Mouse (Mus musculus): ENCODE results near the gene Epdr1.

Gene Epdr1

DNA sequence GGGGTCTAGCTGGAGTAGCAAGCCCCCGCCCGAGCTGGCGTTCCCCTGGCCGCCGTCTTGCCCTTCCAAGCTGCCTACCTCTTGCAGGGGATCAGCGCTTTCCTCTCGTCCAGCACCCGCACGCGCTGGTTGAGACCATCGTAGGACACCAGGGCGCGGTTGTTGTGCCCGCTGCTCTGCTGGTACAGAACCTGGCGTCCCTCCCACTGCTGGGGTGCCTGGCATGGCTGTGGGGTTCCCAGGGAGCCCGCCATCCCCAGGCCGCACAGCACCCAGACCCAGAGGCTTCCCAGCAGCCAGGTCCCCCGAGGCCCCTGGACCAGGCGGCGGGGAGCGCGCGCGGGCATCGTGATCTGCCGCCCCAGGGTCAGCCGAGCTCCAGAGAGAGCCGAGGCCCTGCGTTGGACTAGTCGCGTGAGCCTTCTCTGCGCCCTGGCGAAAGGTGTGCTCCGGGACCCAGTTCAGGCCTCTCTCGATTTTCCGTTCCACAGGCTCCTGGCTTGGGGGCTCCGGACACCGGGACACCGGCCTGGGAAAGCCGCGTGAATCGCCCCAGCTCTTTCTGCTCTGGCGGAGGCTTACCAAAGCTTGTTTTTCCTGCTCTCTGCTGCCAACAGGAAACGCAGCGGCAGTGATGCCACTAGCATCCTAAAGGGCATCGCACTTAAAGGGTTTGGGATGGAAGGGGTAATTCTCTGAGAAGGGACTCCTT, at the start of gene Epdr1:
TSS of gene Epdr1 (minus strand) at position 712 of the 712 bp plus-strand sequence.
- DNase-seq (ENCODE audit: low spot score in 2 of 2) = peak; percentile 41 to 73

DNA sequence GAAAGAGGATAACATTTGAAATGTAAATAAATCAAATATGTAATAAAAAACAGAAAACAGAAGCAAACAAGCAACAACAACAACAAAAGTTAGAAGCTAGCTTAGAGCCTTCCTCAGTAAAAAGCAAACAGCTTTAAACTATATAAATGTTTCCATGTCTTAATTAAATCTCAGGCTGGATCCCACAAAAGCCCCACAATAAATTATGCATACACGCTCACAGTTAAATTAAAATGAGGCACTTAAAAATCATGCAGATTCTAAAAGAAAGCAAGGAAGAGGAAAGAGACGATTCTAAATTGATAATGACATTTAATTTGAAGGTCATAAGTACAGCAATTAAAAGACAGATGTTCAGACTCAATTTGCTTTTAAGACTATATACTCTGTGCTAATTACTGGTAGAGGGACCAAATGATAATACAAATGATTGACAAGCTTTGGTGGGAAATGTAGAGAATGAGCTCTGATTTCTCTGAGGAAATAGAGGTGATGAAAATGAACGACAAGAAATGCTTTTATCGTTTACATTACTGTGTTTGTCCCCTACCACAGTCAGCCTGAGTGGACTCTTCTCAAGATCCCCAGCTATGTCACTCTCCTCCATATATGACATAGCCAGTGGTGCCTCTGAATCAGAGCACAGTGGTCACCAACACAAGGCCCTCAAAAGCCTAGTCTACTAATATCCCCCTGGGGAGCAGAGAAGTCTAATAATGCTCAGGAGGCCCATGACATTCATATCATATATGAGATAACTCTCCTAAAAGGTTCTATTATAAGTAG, 48.8 kb upstream of the Epdr1 start:
- no peak for DNase-seq (ENCODE audit: low spot score in 2 of 2)

DNA sequence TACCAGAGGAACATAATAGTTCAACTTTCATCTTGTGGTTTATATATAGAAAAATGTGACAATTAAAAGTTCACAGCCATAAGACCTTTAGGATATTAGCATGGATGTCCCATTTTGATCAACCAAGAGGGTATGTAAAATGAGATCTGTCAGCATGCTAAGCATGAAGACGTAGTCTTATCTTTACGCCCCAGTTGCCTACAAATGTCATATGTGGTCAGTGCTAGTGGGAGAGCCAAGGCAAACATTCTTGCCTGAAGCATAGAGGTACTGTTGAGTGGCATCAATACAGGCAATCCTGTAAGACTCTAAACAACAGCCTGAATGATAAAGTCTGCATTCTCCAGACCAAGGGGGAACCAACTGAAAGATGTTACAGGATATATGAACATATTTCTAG, 32.7 kb upstream of the Epdr1 start:
- no peak for DNase-seq (ENCODE audit: low spot score in 2 of 2)

DNA sequence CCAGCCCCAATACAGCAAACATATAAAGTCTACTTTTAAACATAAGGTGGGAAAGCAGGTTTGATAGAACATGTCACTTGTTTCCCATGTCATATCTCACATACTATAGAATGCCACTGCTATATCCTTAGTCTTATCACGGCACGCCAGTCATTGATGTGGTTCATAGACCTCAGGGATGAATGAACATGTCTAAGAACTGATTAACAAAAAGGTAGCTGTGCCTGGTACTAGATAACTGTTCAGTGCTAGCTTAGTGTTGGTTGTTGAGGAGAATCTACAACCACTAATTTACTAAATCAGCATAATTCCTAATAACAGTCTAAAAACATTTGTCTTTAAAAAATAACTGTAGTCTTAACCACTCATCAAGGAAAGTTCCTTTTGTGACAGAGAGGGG, 30.1 kb upstream of the Epdr1 start:
- DNase-seq (ENCODE audit: low spot score in 2 of 2) = no peak

DNA sequence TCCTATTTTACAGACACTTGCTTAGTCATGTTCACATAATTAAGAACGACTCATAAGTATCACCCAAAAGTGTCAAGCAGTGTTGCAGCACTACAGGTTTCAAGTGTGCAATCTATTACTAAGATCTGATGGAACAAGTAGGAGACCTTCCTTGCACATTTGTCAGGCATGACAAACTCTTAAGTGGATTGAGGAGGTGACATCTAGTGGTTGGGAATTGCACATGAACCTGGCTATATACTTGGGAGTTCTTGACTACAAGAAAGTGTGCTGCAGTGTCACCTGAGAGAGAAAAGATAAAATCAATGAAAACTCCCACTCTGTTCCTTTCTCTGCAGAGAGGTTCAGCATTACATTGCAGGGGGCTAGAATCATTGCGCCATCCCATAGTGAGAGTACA, 24.5 kb upstream of the Epdr1 start:
- no peak for DNase-seq (ENCODE audit: low spot score in 2 of 2)

DNA sequence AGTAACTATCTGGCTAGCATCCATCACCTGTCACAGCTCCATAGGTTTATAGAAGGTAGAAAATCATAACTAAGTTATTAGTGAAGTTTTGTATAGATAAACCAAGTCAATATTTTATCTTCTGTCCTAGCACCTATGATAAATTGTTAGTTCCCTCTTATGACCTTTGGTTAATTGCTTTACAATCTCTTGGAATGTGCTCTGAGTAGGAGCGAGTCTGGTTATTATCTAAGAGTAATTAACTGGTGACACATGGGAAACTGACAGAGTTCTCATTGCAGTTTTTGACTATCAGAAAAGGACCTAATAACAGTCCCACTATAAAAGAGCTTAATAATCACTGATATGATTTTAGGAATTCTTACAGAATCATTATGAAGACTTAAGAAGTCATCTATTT, 23.8 kb upstream of the Epdr1 start:
- DNase-seq (ENCODE audit: low spot score in 2 of 2) = no peak

DNA sequence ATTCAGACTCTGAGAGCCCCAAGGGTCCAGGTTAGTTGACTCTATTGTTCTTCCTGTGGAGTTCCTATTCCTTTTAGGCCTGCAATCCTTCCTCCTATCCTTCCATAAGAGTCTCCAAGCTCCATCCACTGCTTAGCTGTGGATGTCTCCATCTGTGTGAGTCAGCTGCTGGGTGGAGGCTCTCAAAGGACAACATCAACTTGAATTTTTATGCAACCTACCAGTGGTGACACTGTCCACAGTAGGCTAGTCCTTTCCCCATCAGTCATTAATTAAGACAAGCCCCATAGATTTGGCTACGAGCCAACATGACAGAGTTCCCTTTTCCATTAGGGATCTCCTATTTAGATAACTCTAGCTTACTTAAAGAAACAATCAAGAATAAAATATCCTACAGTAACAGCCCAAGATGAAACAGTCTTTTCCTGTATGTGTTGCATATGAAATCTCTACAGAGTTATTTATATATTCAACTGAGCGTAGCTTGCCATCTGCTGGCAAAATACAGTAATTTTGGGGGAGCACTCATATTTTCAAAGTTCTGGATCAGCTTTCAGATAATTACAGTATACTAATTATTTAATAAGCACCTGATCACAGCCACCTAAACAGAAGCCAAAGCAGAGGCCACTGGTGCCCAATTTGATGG, 20.6 kb upstream of the Epdr1 start:
- DNase-seq (ENCODE audit: low spot score in 2 of 2) = no peak

DNA sequence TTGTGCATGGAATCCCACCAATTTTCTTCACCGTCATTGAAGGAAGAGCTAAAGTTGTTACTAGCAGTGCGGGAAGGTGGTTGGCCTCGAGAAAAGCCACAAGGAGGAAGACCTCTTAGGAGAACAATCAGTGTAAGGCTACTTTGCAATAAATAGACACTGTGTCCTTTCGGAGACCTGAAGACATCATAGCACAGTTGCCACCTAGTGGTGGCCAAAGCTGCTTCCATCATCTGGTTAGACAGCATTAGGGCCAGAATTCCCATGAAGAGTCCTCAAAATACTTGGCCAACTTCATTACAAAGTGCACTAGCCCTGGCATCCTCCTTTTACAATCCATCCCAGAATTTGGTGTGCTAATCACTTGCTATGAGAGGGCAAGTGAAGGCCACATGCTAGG, 16.4 kb upstream of the Epdr1 start:
- DNase-seq (ENCODE audit: low spot score in 2 of 2) = no peak

DNA sequence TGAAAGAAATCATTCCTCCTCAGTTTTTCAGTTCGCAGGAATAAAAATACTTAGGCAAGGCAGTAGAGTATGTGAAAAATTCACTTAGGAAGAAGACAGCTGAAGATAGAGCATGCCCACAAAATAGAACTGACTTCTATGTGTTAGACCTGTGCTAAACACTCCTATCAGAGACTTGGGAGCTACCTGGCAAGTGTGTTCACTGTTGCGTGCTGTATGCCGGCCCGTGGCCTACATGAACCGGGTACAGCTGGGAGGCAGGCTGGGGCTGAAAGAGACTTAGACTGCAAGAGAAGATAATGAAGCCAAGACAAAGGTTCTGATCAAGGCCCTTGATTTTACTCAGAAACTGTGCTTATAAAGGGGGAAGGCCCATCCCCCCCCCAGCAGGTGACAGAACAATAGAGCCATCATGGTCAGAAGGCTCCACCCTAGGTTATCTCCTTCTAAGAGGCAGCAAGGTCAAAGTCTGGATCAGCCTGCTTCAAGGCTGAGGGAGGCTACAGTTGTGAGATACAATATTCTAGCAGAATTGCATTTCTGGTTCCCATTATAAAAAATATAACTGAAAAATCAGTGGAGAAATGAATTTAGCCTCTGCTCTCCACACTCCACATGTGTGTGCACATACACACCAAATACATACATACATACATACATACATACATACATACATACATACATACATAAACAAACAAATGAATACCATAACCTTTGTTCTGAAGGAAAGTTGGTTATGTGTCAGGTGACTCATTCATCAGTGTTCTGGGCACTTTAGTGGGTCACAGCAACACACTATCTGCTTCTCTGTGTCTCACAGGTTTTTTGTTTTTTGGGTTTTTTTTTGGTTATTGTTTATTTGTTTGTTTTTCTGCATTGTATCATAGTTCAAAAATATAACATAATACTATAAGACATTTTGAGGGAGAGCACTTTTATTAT, 11.3 kb upstream of the Epdr1 start:
- no peak for DNase-seq (ENCODE audit: low spot score in 2 of 2)

DNA sequence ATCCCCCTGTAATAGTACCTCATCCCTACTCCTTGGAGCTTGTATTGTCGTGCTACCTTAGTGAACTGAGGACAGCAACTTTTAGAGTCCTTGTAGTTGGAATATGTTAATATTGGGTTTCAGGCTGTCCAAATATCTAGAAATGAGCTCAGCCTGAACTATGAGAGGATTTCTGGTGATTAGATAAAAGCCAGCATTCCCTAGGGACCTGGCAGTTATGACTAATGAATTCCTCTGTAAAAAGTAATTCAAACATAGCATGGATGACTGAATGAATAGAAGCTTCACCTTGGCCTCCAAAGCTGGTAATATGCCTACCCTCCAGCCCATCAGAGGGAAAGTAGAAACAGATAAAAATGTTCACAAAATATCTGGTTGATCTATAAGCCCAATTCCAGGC, 6.7 kb upstream of the Epdr1 start:
- DNase-seq (ENCODE audit: low spot score in 2 of 2) = no peak

DNA sequence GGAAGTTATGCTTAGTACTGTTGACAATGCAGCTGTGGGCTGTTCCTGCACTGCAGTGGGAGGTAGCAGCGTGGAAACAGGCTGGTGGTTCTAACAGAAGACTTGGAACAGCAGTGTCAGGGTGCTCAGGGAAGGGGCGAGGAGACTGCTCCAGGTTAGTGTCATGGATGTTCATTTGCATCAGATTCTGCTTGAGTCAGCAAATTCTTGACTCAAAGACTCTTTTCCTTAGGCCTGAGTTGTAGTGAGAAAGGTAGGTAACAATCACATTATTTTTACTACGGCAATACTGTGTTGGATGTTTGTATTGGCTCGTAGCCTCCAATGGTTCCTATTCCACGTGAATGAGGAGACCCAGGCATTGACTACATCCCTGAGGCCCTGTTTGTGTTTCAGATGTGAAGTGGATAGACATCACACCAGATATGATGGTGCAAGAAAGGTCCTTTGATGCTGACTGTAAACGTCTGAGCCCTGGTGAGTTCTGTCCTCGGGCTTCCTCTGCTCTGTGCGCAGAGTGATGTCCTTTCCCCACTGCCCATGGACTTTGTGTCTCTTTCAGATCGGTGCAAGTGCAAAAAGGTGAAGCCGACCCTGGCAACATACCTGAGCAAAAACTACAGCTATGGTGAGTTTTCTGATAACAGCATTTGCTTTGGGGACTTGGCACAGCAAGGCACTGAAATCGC, 5.0 kb upstream of the Epdr1 start:
- no peak for DNase-seq (ENCODE audit: low spot score in 2 of 2)

DNA sequence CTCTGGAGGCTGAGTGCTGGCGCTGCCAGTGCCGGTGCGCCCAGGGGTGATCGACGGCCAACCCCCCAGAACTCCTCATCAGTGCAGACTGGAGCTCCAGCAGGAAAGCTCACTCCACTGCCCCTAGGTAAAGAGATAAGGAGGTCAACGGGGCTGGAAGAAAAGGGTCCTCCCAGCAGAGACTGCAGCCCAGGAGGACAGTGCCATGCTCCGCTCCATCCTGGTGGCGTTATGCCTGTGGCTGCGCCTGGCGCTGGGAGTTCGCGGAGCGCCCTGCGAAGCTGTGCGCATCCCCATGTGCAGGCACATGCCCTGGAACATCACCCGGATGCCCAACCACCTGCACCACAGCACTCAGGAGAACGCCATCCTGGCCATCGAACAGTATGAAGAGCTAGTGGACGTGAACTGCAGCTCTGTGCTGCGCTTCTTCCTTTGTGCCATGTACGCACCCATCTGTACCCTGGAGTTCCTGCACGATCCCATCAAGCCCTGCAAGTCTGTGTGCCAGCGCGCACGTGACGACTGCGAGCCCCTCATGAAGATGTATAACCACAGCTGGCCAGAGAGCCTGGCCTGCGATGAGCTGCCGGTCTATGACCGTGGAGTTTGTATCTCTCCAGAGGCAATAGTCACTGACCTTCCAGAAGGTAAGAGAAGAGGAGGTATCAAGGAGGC, 3.6 kb upstream of the Epdr1 start:
- DNase-seq (ENCODE audit: low spot score in 2 of 2) = no peak

DNA sequence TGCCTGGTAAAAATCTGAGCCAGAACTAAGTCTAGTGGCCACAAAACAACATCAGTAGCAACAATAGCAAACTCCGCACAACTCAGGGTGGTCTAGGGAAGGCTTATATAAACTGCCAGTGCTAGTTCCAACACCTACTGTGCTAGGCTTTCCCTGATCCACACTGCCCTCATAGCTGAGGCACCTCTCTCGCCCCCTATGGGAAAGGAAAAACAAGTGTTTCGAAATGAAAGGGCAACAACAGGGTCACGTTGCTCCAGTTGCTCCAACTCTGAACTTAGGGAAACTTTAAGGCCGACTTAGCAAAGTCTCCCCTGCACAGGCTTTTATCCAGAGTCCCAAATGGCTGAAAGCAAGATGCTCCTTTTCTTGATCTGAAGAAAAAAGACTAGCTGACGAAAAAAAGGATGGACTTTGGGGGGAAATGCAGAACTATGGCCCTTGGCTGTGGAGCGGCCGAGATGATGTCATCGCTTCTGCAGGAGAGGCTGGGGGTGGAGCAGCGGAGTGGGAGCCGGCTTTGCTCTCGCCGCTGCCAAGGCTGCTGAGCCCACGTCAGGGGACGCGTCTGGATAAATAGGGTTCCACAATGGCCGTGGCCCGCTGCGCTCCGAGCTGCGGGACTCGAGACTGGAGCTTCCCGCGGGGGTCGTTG, 3.0 kb upstream of the Epdr1 start, which contains the start of gene Sfrp4:
TSS of gene Sfrp4 (plus strand) at position 532 of the 655 bp plus-strand sequence.
- DNase-seq (ENCODE audit: low spot score in 2 of 2) = peak in 1 of 2 experiments; percentile 43

DNA sequence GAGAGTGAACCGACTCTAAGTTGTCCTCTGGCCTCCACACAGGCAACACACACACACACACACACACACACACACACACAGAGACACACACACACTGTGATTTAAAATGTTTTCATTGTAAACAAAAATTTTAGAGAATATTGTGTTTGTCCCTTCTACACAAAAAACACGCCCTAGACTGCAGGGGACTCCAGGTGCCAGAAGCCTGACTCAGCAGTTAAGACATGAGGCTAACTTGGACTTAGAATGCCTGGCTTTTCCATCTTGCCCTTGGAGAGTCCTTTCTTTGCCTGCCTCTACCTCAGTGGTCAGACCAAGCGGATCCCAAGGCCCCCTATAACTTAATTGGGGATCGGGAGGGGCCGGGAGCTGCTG, 899 bp downstream of the Epdr1 start:
- DNase-seq (ENCODE audit: low spot score in 2 of 2) = no peak

DNA sequence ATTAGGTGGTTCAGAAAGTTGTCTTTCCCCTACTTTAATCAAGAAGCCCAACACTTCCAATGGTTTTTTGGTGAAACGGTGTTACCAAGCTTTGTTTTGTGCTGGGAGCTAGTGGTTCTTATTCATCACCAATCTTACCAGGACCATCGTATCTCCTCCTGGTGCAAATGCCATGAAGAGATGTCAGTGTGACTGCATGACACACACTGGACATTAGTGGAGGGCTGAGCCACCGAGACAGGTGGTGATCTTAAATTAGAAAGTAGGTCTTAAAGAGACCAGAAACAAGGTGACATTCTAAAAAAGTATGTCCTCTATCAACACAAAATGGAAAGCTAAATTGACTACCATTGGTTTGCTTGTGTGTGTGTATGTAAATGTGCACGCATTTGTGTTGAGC, 1.6 kb downstream of the Epdr1 start:
- DNase-seq (ENCODE audit: low spot score in 2 of 2) = no peak

DNA sequence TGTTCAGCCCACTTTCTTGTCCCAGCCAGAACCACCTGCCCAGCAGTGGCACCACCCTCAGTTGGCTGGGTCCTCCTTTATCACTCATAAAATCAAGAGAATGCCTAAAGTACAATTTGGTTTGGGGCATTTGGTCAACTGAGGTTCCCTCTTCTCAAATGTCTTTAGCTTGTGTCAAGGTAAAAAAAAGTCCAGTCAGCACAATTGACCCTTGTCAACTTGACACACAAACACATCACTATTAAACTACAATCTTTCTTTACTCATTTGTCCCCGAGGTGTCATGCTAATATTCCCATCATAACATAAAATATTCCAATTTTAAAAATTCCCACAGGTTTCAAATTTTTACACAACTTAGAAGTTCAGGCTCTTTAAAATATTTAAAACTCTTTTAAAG, 5.4 kb downstream of the Epdr1 start:
- no peak for DNase-seq (ENCODE audit: low spot score in 2 of 2)

DNA sequence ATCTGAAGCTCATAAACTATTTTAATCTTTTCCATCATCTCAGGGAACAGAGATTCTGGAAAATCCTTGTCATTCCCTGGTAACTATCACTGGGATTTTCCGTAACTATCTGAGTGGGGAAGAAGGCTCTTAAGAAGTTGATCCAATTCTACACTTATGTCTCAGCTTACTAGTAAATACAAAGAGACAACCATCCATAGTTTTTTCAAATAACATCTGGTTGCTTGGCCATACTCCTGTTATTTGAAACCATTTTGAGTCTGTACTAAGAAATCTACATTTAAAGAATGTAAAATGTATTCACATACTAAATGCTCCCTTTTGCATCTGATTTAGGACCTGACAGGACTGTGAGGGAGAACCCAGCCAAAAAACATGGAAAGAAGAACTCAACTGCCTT, 6.3 kb downstream of the Epdr1 start:
- no peak for DNase-seq (ENCODE audit: low spot score in 2 of 2)

DNA sequence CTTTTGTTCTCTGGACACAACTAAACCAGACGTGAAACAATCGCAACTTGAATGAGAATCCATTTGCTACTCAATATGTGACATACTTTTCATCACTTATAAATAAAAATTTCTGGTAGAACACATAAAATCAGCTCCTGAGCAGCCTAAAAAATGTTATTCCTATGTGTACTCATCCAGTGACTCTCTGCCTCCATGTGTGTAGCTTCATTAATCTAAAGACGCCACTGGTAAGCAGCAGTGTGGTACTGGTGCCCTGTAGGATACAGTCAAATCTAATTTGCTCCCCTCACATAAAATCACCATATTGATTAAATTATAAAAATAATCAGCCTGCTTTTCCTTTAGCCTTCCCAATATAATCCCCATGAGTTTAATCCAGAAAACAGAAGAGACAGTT, 6.8 kb downstream of the Epdr1 start:
- DNase-seq (ENCODE audit: low spot score in 2 of 2) = no peak

DNA sequence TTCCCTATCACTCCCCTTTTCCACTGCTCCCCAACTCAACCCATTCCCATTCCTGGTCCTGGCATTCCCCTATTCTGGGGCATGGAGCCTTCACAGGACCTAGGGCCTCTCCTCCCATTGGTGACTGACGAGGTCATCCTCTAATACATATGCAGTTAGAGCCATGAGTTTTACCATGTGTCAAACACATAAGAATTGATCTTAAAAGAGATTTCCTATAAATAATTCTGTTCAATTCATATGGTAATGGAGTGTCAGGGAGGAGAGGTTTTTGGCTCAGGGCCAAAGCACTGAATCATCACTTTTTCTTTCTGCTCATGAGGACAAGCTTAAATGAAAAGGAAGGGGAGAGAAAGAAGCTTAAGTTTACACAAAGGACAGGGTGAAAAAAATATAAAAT, 7.4 kb downstream of the Epdr1 start:
- DNase-seq (ENCODE audit: low spot score in 2 of 2) = no peak

DNA sequence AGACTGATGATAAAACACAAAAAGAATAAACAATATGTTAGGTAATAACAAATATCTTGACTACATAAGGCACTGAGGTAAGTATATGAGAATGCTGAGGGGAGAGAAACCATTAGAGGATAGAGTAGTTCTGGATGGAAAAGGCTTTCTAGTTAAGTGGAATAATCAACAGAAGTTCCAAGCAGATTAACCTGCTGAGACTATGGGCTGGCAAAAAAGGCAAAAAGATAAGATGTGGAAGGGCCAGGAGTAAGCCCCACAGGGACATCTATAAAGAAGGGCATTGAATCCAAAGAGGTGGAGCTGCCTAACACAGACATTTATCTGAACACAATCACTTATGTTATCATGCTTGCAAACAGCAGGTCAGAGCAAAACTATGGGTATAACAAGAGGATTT, 11.6 kb downstream of the Epdr1 start:
- no peak for DNase-seq (ENCODE audit: low spot score in 2 of 2)

Data from frontal cortex, postnatal 10 days (tissue).